Mouse (Mus musculus) midbrain, embryonic 13.5 days (tissue): Measurements from ENCODE around the gene Chaf1a. TPM values are rescaled to one million over a fixed set of nuclear protein-coding genes. Genes with fewer than 3 reads are reported as not detected.
A peak's percentile ranks its signal among the peaks of the same experiment; 100 is the strongest.

Experiments used
- ATAC-seq: fragments of 200-750 bp; cut with Nextera tagmentation; 2 replicates; pipeline ENCODE4 v1.8.0; 2017; ENCODE audit warnings: mild to moderate bottlenecking, moderate TSS enrichment, moderate library complexity
- H3K27ac ChIP-seq: fragments of 300-500 bp; sonication (generic); 2 replicates; pipeline ENCODE4 v1.5.1; 2015; ENCODE audit warnings: inconsistent platforms, mild to moderate bottlenecking, moderate library complexity
- H3K27me3 ChIP-seq: fragments of 300-500 bp; sonication (generic); 2 replicates; pipeline ENCODE4 v1.6.1; 2015; ENCODE audit warnings: mild to moderate bottlenecking, inconsistent platforms
- H3K36me3 ChIP-seq: fragments of 300-500 bp; sonication (generic); 2 replicates; pipeline ENCODE4 v1.6.1; 2015; ENCODE audit warnings: mild to moderate bottlenecking, inconsistent platforms
- H3K4me1 ChIP-seq: fragments of 300-500 bp; sonication (generic); replicated peaks from 2 replicates; pipeline ENCODE4 v1.6.1; 2015; ENCODE audit warnings: inconsistent platforms
- H3K4me2 ChIP-seq: fragments of 300-500 bp; sonication (generic); replicated peaks from 2 replicates; pipeline ENCODE4 v1.6.1; 2015; ENCODE audit warnings: moderate library complexity, mild to moderate bottlenecking, inconsistent platforms
- H3K4me3 ChIP-seq: fragments of 300-500 bp; sonication (generic); replicated peaks from 2 replicates; pipeline ENCODE4 v1.5.1; 2015; ENCODE audit warnings: mild to moderate bottlenecking, inconsistent platforms
- H3K9ac ChIP-seq: fragments of 300-500 bp; sonication (generic); replicated peaks from 2 replicates; pipeline ENCODE4 v1.6.1; 2015; ENCODE audit warnings: mild to moderate bottlenecking, inconsistent platforms
- H3K9me3 ChIP-seq: fragments of 300-500 bp; sonication (generic); 2 replicates; pipeline ENCODE4 v1.6.1; 2016; ENCODE audit warnings: mild to moderate bottlenecking, inconsistent platforms
- WGBS: fragments of 180-500 bp; shearing (Covaris S2); methylation state at CpG from one replicate; pipeline ENCODE4 v1.1.7; 2015; 5-methylcytosine and 5-hydroxymethylcytosine counted together
- polyA plus RNA-seq: library from polyadenylated mRNA; unstranded; fragments of >200 nt; fragmentation: Nextera tagmentation; extraction: Ambion mirVana; gene quantifications from 2 replicates; pipeline ENCODE4 v1.2.1, GENCODE M21; 2015

Gene Chaf1a
- polyA plus RNA-seq, 1 experiment from 2014 or later, result 11.0 TPM

GRCm38 (mm10) chr17:56032831-56033230, 7.4 kb upstream of the Chaf1a start:
- H3K27ac ChIP-seq, result no peak overlapping the region
- no peak for ATAC-seq

GRCm38 (mm10) chr17:56034040-56034725, 6.1 kb upstream of the Chaf1a start:
- Histone ChIP-seq H3K27ac (no peak overlapping the region), H3K4me1 (peaks cover 49% of the 10 kb centered on the region), H3K9me3 (no peaks in the 10 kb centered on the region), H3K9ac (peak overlapping the region; percentile 90; the same call in 1 of the 2 replicates), H3K27me3 (no peaks in the 10 kb centered on the region), H3K4me3 (no peak overlapping the region), H3K4me2 (no peak overlapping the region), H3K36me3 (peaks cover 44% of the 10 kb centered on the region)
- 92% methylated on average over 7 of the region's 7 CpGs for WGBS
- ATAC-seq, result no peak

More at GRCm38 (mm10) chr17:56032831-56033230, 7.4 kb upstream of the Chaf1a start:
- Histone ChIP-seq H3K9me3 (no peaks in the 10 kb centered on the region), H3K4me2 (no peak overlapping the region), H3K36me3 (peaks cover 53% of the 10 kb centered on the region), H3K4me3 (no peak overlapping the region), H3K27me3 (no peaks in the 10 kb centered on the region), H3K4me1 (peaks cover 49% of the 10 kb centered on the region), H3K9ac (no peak overlapping the region)
- WGBS, result 80% methylated on average over 7 of the region's 7 CpGs

GRCm38 (mm10) chr17:56034726-56035100, 5.5 kb upstream of the Chaf1a start:
- Histone ChIP-seq H3K9ac (peak overlapping the region; percentile 90; the same call in 1 of the 2 replicates), H3K27ac (no peak overlapping the region), H3K4me3 (no peak overlapping the region; the same call in 1 of the 2 replicates), H3K36me3 (peaks cover 39% of the 10 kb centered on the region), H3K4me2 (peak overlapping the region; percentile 68), H3K27me3 (no peaks in the 10 kb centered on the region), H3K4me1 (peaks cover 49% of the 10 kb centered on the region), H3K9me3 (no peaks in the 10 kb centered on the region)
- WGBS, result 95% methylated on average over 6 of the region's 6 CpGs
- no peak for ATAC-seq

GRCm38 (mm10) chr17:56035216-56035615, 5.0 kb upstream of the Chaf1a start:
- Histone ChIP-seq H3K36me3 (peaks cover 36% of the 10 kb centered on the region), H3K9ac (peak overlapping the region; percentile 90), H3K27ac (no peak overlapping the region), H3K4me1 (peaks cover 49% of the 10 kb centered on the region), H3K4me2 (peak overlapping the region; percentile 68), H3K4me3 (peak overlapping the region; percentile 88), H3K9me3 (no peaks in the 10 kb centered on the region), H3K27me3 (no peaks in the 10 kb centered on the region)
- ATAC-seq, result no peak
- 93% methylated on average over 4 of the region's 4 CpGs for WGBS

GRCm38 (mm10) chr17:56036176-56036900, 3.9 kb upstream of the Chaf1a start, which contains the start of gene Sh3gl1:
Gene Sh3gl1 (minus strand): TSS chr17:56036635.
- Histone ChIP-seq H3K27ac (peak within 1 kb of the TSS; percentile 90), H3K9me3 (no peaks in the 10 kb centered on the region), H3K4me2 (peak within 1 kb of the TSS; percentile 68), H3K9ac (peak within 1 kb of the TSS; percentile 90), H3K4me3 (peak within 1 kb of the TSS; percentile 88), H3K27me3 (no peaks in the 10 kb centered on the region), H3K4me1 (peaks cover 55% of the 10 kb centered on the region), H3K36me3 (peaks cover 27% of the 10 kb centered on the region)
- under 1% methylated on average over 74 of the region's 74 CpGs for WGBS
- ATAC-seq, result peak; percentile 89

GRCm38 (mm10) chr17:56036901-56037287, 3.3 kb upstream of the Chaf1a start:
- Histone ChIP-seq H3K27me3 (no peaks in the 10 kb centered on the region), H3K4me2 (peak overlapping the region; percentile 42), H3K4me3 (peak overlapping the region; percentile 88), H3K27ac (peak overlapping the region; percentile 19; the same call in 1 of the 2 replicates), H3K9me3 (no peaks in the 10 kb centered on the region), H3K9ac (no peak overlapping the region), H3K36me3 (peaks cover 27% of the 10 kb centered on the region), H3K4me1 (peaks cover 59% of the 10 kb centered on the region)
- ATAC-seq, result peak; percentile 53
- 36% methylated on average over 13 of the region's 13 CpGs for WGBS

GRCm38 (mm10) chr17:56038583-56039261, 1.5 kb upstream of the Chaf1a start:
- no peaks in the 10 kb centered on the region for H3K9me3 ChIP-seq
- H3K36me3 ChIP-seq, result peaks cover 12% of the 10 kb centered on the region
- no peak overlapping the region for H3K4me2 ChIP-seq
- WGBS, result 87% methylated on average over 8 of the region's 8 CpGs
- H3K27ac ChIP-seq, result no peak overlapping the region
- no peak overlapping the region for H3K4me3 ChIP-seq
- H3K9ac ChIP-seq, result no peak overlapping the region
- H3K4me1 ChIP-seq, result peaks cover 44% of the 10 kb centered on the region
- H3K27me3 ChIP-seq, result no peaks in the 10 kb centered on the region
- ATAC-seq, result no peak

GRCm38 (mm10) chr17:56039345-56039744, 894 bp upstream of the Chaf1a start:
- Histone ChIP-seq H3K9me3 (no peaks in the 10 kb centered on the region), H3K36me3 (peaks cover 6% of the 10 kb centered on the region), H3K4me1 (peaks cover 38% of the 10 kb centered on the region), H3K9ac (no peak overlapping the region; the same call in 1 of the 2 replicates), H3K4me3 (peak overlapping the region; percentile 75; the same call in 1 of the 2 replicates), H3K27ac (0 out of 2 replicates have a peak overlapping the region, but pooled peaks have one; percentile 64), H3K4me2 (peak overlapping the region; percentile 93), H3K27me3 (no peaks in the 10 kb centered on the region)
- ATAC-seq, result no peak
- 77% methylated on average over 4 of the region's 4 CpGs for WGBS

GRCm38 (mm10) chr17:56040857-56041163, 571 bp downstream of the Chaf1a start:
- H3K9ac ChIP-seq, result peak overlapping the region; percentile 77
- no peak for ATAC-seq
- peaks cover 23% of the 10 kb centered on the region for H3K4me1 ChIP-seq
- H3K9me3 ChIP-seq, result no peaks in the 10 kb centered on the region
- WGBS, result 1% methylated on average over 12 of the region's 12 CpGs
- 0 out of 2 replicates have a peak, but pooled peaks cover 3% of the 10 kb centered on the region for H3K36me3 ChIP-seq
- no peak overlapping the region for H3K27ac ChIP-seq
- H3K4me3 ChIP-seq, result peak overlapping the region; percentile 75
- H3K4me2 ChIP-seq, result peak overlapping the region; percentile 93
- H3K27me3 ChIP-seq, result no peaks in the 10 kb centered on the region

GRCm38 (mm10) chr17:56051369-56051768, 11.1 kb downstream of the Chaf1a start:
- H3K27ac ChIP-seq, result no peak overlapping the region
- no peaks in the 10 kb centered on the region for H3K27me3 ChIP-seq
- no peaks in the 10 kb centered on the region for H3K4me1 ChIP-seq
- no peak for ATAC-seq
- no peak overlapping the region for H3K9ac ChIP-seq
- no peak overlapping the region for H3K4me2 ChIP-seq
- H3K4me3 ChIP-seq, result no peak overlapping the region
- peaks cover 31% of the 10 kb centered on the region for H3K36me3 ChIP-seq
- H3K9me3 ChIP-seq, result no peaks in the 10 kb centered on the region
- 91% methylated on average over 5 of the region's 5 CpGs for WGBS

- no peaks in the 10 kb centered on the region for H3K9me3 ChIP-seq
- no peak overlapping the region for H3K27ac ChIP-seq
- H3K27me3 ChIP-seq, result no peaks in the 10 kb centered on the region
- H3K4me2 ChIP-seq, result no peak overlapping the region
- peaks cover 30% of the 10 kb centered on the region for H3K36me3 ChIP-seq
- no peak for ATAC-seq
- H3K9ac ChIP-seq, result no peak overlapping the region
- no peak overlapping the region for H3K4me3 ChIP-seq
- no peaks in the 10 kb centered on the region for H3K4me1 ChIP-seq
Measured at GRCm38 (mm10) chr17:56054938-56055337, 14.7 kb downstream of the Chaf1a start.
